Mouse (Mus musculus): ENCODE results near the gene Kcnj9. TPM values are rescaled to one million over a fixed set of nuclear protein-coding genes. Genes with fewer than 3 reads are reported as not detected.

Kcnj9 gene
- total RNA-seq (2023): 0.26 TPM

DNA sequence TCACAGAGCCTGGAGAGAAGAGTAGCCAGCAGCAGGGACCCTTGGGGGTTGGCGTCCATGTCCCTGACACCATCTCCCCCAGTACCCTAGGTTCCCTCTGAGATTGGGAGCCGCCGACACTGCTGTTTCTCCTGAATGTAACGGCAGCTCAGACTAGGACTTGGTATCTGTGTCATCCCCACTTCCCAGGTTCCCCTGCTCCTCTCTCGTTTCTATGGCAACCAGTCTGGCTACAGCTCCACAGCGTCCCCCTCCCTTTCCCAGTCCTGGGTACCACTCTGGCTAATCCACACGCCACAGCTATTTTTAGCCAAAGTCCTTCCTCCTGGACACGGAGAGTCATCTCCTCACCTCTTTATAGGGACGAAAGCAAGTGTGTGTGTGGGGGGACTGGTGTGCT, at the start of gene Kcnj9:
Gene Kcnj9, minus strand, starts transcription at position 188 of the 400 bp plus-strand sequence.

DNA sequence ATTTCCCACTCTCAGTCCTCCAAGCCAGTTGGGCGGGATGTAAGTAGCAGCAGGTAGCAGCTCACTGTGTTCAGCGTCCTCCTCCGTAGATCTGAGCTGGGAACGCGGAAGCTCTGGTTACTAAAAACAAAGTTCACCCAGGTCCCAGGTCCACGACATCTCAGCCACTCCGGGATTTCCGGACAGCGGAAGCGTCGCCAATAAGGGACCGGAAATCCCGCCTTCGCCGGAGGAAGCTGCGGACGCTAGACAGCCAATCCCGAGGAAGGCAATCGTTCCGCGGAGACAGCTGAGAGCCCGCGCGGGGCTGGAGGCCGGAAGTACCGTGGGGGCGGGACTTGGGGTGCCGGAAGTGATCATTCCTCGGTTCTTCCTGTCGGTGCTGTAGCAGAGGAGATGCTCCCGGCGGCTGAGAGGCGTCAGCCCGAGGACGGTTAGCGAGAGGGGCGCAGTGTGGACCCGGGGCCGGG, 47.1 kb upstream of the Kcnj9 start, which contains the start of gene Pigm:
Gene Pigm, plus strand, starts transcription at position 349 of the 470 bp plus-strand sequence.

DNA sequence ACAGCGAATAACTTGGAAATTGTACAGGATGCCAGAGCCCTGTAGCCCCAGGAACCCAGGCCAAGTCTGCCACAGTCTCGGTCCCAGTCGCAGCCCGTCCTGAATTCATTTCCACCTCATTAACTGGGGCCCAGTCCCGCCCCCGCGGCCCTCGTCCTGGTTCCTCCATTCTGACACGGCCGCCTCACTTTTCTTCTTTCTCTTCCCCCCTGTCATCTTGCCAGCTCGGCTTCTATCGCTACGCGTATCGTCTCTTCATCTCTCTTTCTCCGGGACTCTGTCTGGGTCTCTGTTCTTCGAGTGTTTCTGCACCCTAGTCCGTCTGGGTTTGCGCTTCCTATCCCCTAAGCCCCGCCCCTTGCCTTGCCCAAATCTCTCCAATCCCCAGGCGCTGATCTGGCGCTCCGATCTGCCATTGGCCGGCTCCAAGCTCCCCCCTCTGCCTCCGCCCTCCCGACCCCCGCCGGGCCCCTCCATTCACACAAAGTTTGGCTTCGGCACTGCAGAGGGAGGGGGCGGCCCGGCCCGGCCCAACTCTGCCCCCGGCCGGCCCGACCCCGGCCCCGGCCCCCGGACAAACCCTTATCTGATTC, 11.7 kb upstream of the Kcnj9 start, which contains the start of gene Kcnj10:
Gene Kcnj10, plus strand, starts transcription at position 482 of the 593 bp plus-strand sequence.

DNA sequence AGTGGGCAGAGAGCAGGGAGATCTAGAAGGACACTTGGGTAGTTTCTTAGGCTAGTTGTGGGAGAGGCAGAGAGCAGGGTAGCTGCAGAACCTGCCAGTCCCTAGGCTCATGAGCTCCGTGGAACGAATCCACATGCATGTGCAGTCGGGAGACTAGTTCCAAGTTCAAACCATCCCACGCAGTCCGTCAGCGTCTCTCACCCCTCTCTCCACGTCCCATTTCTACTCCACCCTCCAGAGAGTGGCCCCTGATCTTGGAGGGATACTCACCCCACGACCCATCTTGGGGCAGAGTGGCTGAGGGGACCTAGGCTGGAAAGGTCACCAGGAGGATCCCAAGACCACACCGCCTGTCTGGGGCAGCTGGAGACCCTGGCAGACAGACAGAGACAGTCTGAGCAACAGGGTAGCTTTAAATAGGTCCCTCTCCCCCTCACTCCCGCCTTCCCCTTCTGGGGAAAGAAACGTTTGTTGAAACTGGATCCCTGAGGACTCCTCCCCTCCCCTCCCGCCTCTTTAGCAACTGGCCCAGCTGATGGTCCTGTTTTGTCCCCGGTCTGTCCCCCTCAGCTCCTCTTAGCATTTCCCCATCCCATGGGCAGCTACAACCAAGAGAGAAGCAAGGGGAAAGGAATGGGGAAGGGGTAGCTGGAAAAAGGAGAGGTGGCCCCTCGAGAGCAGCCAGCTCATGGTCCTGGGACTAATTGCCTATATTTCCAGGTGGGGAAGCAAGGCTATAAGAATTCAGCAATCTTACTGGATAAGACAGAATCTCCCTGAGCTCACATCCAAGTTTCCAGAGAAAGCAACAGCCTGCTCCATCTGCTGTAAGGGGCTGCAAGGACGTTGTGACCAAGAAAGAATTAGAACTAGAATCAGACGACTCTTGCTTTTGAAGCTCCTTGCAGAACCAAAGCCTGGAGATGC, 31.2 kb downstream of the Kcnj9 start, which contains the start of gene Atp1a2:
Gene Atp1a2, minus strand, starts transcription at position 454 of the 927 bp plus-strand sequence.

Other genes with a start within 250 kb of the Kcnj9 start
- 158 TPM for gene Copa, start 246.8 kb downstream of the Kcnj9 start, total RNA-seq (2023)
- 88.7 TPM for gene Ncstn, start 246.5 kb downstream of the Kcnj9 start, total RNA-seq (2023)
- gene Pex19, start 202.6 kb downstream of the Kcnj9 start, total RNA-seq (2023): 59.1 TPM
- gene Dcaf8, start 181.2 kb downstream of the Kcnj9 start, total RNA-seq (2023): 108 TPM
- gene Pea15a, start 122.5 kb downstream of the Kcnj9 start, total RNA-seq (2023): 57.4 TPM
- not detected for gene Casq1, start 109.5 kb downstream of the Kcnj9 start, total RNA-seq (2023)
- not detected for gene Atp1a4, start 70.9 kb downstream of the Kcnj9 start, total RNA-seq (2023)
- 18.8 TPM for gene Igsf8, start 67.7 kb downstream of the Kcnj9 start, total RNA-seq (2023)
- gene Atp1a2, start 31.3 kb downstream of the Kcnj9 start, total RNA-seq (2023): not detected
- gene Kcnj10, start 11.9 kb upstream of the Kcnj9 start, total RNA-seq (2023): 1.5 TPM
- 29.3 TPM for gene Pigm, start 47.2 kb upstream of the Kcnj9 start, total RNA-seq (2023)
- 0.59 TPM for gene Slamf9, start 146.0 kb upstream of the Kcnj9 start, total RNA-seq (2023)
- 1.3 TPM for gene Igsf9, start 152.5 kb upstream of the Kcnj9 start, total RNA-seq (2023)
- 182 TPM for gene Tagln2, start 170.7 kb upstream of the Kcnj9 start, total RNA-seq (2023)
- 0.47 TPM for gene Cfap45, start 191.5 kb upstream of the Kcnj9 start, total RNA-seq (2023)
- not detected for gene Vsig8, start 226.6 kb upstream of the Kcnj9 start, total RNA-seq (2023)